Mouse (Mus musculus): ENCODE data around the gene Elmo1.

Elmo1 gene

GRCm38 (mm10) chr13:20330954-20331353 is 240.6 kb downstream of the Elmo1 start:
- DNase-seq, result no peak

- no peak for DNase-seq
These were observed 244.9 kb downstream of the Elmo1 start for GRCm38 (mm10) chr13:20335051-20335888.

- no peak for DNase-seq
These were observed 245.6 kb downstream of the Elmo1 start for GRCm38 (mm10) chr13:20335889-20336497.

- no peak for DNase-seq
These were observed 252.5 kb downstream of the Elmo1 start for GRCm38 (mm10) chr13:20342881-20343280.

GRCm38 (mm10) chr13:20349754-20350153 is 259.4 kb downstream of the Elmo1 start:
- DNase-seq, result no peak

- no peak for DNase-seq
These were observed 262.2 kb downstream of the Elmo1 start for GRCm38 (mm10) chr13:20352631-20353030.

GRCm38 (mm10) chr13:20353862-20354603 is 263.6 kb downstream of the Elmo1 start:
- DNase-seq, result no peak

GRCm38 (mm10) chr13:20354604-20354999 is 264.2 kb downstream of the Elmo1 start:
- DNase-seq, result no peak

- DNase-seq, result no peak
These were observed 272.1 kb downstream of the Elmo1 start for GRCm38 (mm10) chr13:20362541-20362940.

- no peak for DNase-seq
These were observed 275.6 kb downstream of the Elmo1 start for GRCm38 (mm10) chr13:20365828-20366593.

GRCm38 (mm10) chr13:20370036-20370802 is 279.8 kb downstream of the Elmo1 start:
- DNase-seq, result no peak

- no peak for DNase-seq
These were observed 281.1 kb downstream of the Elmo1 start for GRCm38 (mm10) chr13:20371501-20371900.

- DNase-seq, result no peak
These were observed 281.9 kb downstream of the Elmo1 start for GRCm38 (mm10) chr13:20372335-20372734.

GRCm38 (mm10) chr13:20378869-20379268 is 288.5 kb downstream of the Elmo1 start:
- DNase-seq, result peak in 1 of 2 experiments; percentile 19

GRCm38 (mm10) chr13:20383875-20384274 is 293.5 kb downstream of the Elmo1 start:
- no peak for DNase-seq

- DNase-seq, result no peak
These were observed 294.4 kb downstream of the Elmo1 start for GRCm38 (mm10) chr13:20384846-20385245.

- DNase-seq, result no peak
These were observed 295.0 kb downstream of the Elmo1 start for GRCm38 (mm10) chr13:20385423-20385822.

GRCm38 (mm10) chr13:20386462-20387141 is 296.2 kb downstream of the Elmo1 start:
- no peak for DNase-seq

- DNase-seq, result no peak
These were observed 302.6 kb downstream of the Elmo1 start for GRCm38 (mm10) chr13:20392824-20393598.

- no peak for DNase-seq
These were observed 307.3 kb downstream of the Elmo1 start for GRCm38 (mm10) chr13:20397744-20398143.

- DNase-seq, result no peak
These were observed 307.9 kb downstream of the Elmo1 start for GRCm38 (mm10) chr13:20398311-20398710.

Data from lung, postnatal 4 days (tissue).